Mouse (Mus musculus) G1E-ER4 (cell line): ENCODE results near the gene Caps2. TPM values are rescaled to one million over a fixed set of nuclear protein-coding genes. Genes with fewer than 3 reads are reported as not detected.
"Not testable (repeated sequence)": the region's sequence is repeated elsewhere in the genome, so short reads cannot be mapped to it uniquely, and the experiment has no call there.

Experiments
- GATA1 ChIP-seq: IDR thresholded peaks from one replicate; pipeline ENCODE4 v1.8.0; 2012; ENCODE audit warnings: low read length, inconsistent platforms
- polyA plus RNA-seq: library from polyadenylated mRNA; stranded (reverse); fragments of >175 nt; gene quantifications from 2 replicates; pipeline ENCODE4 v1.2.3, GENCODE M21; 2012

Caps2 gene
- polyA plus RNA-seq, result not detected in 2 replicates

DNA sequence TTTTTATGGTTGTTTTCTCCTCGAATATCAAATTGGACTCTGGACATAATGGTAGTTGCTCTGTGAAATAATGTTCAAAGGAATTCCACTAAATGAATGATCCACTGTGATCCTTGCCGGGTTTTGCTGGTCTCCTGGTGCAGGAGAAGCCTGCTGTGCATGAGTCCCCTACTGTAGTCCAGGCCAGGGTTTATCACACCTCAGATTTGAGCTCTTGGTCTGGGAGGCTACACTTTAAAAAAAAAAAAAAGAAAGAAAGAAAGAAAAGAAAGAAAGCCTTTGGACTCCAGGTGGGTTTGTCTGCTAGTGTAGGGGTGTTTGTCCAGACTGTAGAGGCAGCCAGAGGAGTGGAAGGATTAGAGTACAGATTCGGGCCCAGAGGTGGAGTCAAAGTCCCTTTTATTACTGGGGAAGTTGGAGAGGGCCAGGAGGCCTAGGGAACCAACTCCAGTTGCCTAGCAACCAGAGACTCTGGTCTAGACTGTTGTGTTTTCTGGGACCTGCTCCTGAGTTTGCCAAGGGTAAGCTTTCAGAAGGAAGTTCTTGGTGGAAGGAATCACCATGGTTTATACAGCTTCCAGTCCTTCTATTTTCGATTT lies at the start of gene Caps2:
Gene Caps2 (plus strand): TSS at position 454 of the 599 bp plus-strand sequence.
- no peak for TF ChIP-seq GATA1

DNA sequence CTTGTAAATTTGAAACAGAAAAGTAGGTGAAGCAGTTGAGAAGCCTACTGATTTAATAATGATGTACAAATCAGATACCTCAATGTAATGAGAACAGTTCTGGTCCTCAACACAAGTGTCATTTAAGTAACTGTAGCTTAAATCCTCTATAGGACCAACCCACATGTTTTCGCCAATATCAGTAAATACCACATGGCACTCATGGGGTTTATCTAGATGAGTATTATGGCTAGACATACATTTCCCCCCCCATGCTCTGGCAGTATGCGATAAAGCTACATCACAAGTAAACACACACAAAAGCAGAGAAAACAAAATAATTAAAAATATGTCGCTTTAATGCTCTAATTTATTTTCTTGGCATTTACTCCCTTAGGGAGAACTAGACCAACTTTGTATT lies 31.2 kb upstream of the Caps2 start:
- TF ChIP-seq GATA1, result no peak

- TF ChIP-seq GATA1, result no peak
Measured at GRCm38 (mm10) chr10:112138050-112138870, 25.2 kb upstream of the Caps2 start.

DNA sequence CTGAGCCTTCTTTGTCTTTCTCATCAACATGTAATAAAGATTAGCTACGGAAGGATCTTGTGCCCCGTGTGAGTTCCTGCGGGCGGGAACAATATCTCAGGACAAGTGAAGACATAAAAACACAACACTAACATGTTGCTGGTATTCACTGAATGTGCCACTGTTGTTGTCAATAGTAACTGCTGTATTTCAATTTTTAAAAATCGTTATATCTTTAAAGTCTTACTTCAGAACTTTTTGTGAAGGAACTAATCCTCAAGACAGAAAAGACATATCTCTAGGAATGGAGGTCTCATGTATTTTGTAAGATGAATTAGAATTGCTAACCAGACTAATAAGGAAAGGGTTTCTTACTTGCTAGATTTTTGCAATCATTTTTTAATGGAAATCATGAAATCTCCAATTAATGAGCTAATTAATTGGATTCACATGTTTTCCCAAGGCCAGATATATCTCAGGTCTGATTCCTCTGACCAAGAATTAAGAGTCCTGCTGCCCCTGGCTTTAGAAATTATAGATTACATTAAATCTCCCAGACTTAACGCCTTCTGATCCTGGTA lies 24.5 kb upstream of the Caps2 start:
- no peak for TF ChIP-seq GATA1

DNA sequence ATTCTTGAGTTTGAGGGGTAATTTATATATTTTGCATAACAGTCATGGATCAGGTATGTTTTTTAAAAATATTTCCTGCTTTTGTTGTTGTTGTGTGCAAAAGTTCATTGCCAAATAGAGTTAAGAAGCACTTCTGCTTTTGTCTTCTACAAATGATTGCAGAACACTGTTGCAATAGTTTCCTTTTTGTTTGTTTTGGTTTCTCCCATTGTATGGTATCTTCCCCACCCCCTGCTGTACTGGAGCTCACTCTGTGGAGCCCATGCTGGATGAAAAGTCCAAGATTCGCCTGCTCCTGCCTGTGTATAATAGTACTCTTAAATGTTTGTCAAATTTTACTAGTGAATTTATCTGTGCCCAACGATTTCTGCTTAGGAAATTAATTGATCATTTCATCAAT lies 23.6 kb upstream of the Caps2 start:
- no peak for TF ChIP-seq GATA1

GRCm38 (mm10) chr10:112159882-112160560 lies 3.4 kb upstream of the Caps2 start, which contains the start of gene Glipr1l3:
Gene Glipr1l3, minus strand, starts transcription at chr10:112160327.
- not testable (repeated sequence) for TF ChIP-seq GATA1

GRCm38 (mm10) chr10:112203463-112203862 lies 40.0 kb downstream of the Caps2 start:
- no peak for TF ChIP-seq GATA1

DNA sequence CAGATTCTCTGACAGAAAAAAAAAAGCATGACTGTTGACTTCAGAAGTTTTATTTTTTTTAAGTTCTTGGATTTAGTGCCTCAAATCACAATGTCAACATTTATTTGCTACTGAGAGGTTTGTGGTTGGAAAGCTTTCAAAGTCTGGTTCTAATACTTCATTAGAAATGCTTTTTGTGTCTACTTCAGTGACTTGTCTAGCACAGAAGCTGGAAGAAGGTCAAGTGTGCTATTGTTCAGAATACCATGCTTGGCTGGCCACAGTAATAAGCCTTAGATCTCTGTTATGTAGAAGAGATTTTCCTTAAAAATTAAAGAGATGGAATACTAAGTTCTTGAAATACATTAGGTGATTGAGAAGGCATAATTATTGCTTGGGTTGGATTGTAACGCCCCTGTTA lies 63.7 kb downstream of the Caps2 start:
- no peak for TF ChIP-seq GATA1

DNA sequence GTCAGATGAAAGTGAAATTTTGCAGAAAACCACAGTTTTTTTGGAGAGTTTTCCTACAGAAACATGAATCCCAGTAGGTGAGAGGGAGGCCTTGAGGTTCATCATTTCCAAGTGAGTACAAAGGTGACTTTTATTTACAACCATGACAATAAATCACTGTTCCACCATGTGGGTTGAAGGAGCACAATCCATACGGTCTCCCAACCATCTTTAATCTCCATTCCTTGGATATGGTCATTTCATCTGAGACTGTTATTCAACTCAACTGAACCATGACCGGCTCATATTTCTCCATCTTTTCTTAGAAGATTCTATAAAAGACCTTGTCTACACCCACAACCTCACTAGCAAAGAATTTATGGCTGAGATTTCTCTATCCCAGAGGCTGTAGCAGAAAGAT lies 84.9 kb downstream of the Caps2 start:
- no peak for TF ChIP-seq GATA1

DNA sequence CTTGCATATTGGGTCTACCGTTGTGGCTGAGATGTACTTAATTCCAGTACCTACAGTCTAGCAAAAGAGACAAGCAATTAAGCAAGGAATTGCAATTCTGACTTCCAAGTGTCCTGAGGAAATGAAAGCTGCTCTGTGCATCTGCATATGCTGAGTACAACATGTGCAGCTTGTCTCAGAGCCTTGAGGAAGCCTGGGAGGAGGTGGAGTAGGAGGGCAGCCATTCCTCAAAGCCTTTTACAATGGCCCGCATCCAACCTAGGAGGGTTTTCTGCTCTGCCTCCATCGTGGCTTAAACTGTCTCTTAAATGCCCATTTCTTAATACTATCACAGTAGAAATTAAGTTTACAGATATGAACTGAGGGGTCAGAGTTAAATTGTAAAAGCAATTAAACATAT lies 100.0 kb downstream of the Caps2 start:
- no peak for TF ChIP-seq GATA1

Other genes starting within 250 kb of the Caps2 start
- gene Krr1, start 191.0 kb upstream of the Caps2 start, polyA plus RNA-seq, result 1.7 and 2.3 TPM in 2 replicates
- gene Glipr1, start 161.0 kb upstream of the Caps2 start, polyA plus RNA-seq, result not detected in 2 replicates
- not detected in 2 replicates for gene Glipr1l1, start 103.4 kb upstream of the Caps2 start, polyA plus RNA-seq
- not detected in 2 replicates for gene Glipr1l2, start 80.3 kb upstream of the Caps2 start, polyA plus RNA-seq
- gene Glipr1l3, start 3.3 kb upstream of the Caps2 start, polyA plus RNA-seq, result not detected in 2 replicates
- gene Kcnc2, start 107.5 kb downstream of the Caps2 start, polyA plus RNA-seq, result not detected in 2 replicates